Mouse (Mus musculus): Measurements from ENCODE around the gene Psmb3. TPM values are rescaled to one million over a fixed set of nuclear protein-coding genes. Genes with fewer than 3 reads are reported as not detected.

Gene Psmb3
- polyA plus RNA-seq, 1 experiment from 2014 or later: 430 TPM

DNA sequence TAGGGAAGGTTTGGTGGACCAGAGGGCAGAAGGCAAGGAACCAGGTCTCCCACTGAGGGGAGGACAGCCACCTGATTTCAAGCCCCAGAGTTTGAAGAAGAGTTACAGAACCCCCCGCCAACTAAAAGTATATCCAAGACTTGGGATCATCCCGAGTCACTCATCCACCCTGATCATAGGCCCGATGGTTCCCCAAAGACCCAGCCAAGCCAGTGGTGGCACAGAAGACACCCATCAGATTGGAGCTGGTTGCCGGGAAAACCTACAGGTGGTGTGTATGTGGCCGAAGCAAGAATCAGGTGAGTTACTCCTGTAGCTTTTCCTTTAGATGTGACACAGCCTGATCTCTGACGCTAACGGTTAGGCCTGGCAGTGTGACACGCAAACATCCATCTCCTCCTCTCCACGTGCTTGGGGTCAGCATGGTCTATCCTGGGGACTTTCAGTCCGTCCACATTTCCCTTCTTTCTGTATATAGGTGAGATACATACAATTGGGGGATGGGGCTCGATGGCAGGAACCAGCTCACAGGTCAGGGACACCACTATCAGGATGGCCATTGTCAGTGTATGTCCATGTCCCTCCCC, 16.8 kb upstream of the Psmb3 start:
- Histone ChIP-seq H3K27ac (replicated peaks in 1 of 2; ENCODE audit: control insufficient read depth in 1 of 2, insufficient read depth in 1 of 2, low read depth in 2 of 2, low read length in 2 of 2) (peak overlapping the region in 1 of 2 experiments; percentile 58; a peak in 1 of 4 replicates), H3K4me2 (ENCODE audit: low read length) (peak overlapping the region; percentile 73)

DNA sequence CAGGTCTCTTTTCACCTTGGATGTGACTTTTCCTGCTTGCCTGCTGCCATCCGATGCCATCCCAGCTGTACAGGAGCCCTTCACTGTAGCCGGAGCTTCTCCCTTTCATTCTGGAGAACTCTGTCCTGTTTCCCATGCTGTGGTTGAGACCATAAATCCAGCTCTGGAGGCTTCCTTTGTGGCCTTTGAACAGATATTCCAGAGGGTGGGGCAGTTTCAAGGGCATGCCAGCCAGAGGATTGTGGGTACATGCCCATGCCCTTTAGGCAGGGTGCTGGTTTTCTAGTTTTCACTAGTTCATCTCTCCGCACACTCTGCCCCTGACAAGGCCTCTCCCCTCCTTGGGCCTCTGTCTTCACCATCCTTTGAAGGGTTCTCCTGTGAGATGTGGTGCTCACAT, 16.1 kb upstream of the Psmb3 start:
- Histone ChIP-seq H3K4me3 (ENCODE audit: control insufficient read depth in 1 of 2, insufficient read depth in 1 of 2, low read depth in 1 of 2, low read length in 2 of 2) (no peak overlapping the region), H3K27me3 (ENCODE audit: control insufficient read depth, insufficient read depth, low read length) (no peaks in the 10 kb centered on the region), H3K36me3 (ENCODE audit: control insufficient read depth, insufficient read depth, low read length) (peaks cover 48% of the 10 kb centered on the region), H3K9me3 (ENCODE audit: control insufficient read depth, low read length) (no peaks in the 10 kb centered on the region), H3K4me2 (ENCODE audit: low read length) (0 out of 2 replicates have a peak overlapping the region, but pooled peaks have one; percentile 73), H3K27ac (replicated peaks in 1 of 2; ENCODE audit: control insufficient read depth in 1 of 2, insufficient read depth in 1 of 2, low read depth in 2 of 2, low read length in 2 of 2) (no peak overlapping the region), H3K4me1 (ENCODE audit: control insufficient read depth in 2 of 2, insufficient read depth in 2 of 2, low read length in 2 of 2) (peaks cover 11 to 12% of the 10 kb centered on the region in 2 experiments), H3K9ac (ENCODE audit: low read length) (peak overlapping the region; percentile 35)
- WGBS: 82% methylated on average over 3 of the region's 3 CpGs
- no peak for ATAC-seq (ENCODE audit: insufficient number of reproducible peaks, insufficient read depth, low FRiP score, low read depth)

More for the DNA sequence above, 16.8 kb upstream of the Psmb3 start:
- Histone ChIP-seq H3K27me3 (ENCODE audit: control insufficient read depth, insufficient read depth, low read length) (no peaks in the 10 kb centered on the region), H3K9ac (ENCODE audit: low read length) (peak overlapping the region; percentile 70), H3K4me3 (ENCODE audit: control insufficient read depth in 1 of 2, insufficient read depth in 1 of 2, low read depth in 1 of 2, low read length in 2 of 2) (peak overlapping the region; percentile 34 to 39), H3K9me3 (ENCODE audit: control insufficient read depth, low read length) (no peaks in the 10 kb centered on the region), H3K4me1 (ENCODE audit: control insufficient read depth in 2 of 2, insufficient read depth in 2 of 2, low read length in 2 of 2) (peaks cover 11 to 12% of the 10 kb centered on the region in 2 experiments), H3K36me3 (ENCODE audit: control insufficient read depth, insufficient read depth, low read length) (peaks cover 48% of the 10 kb centered on the region)
- no peak for ATAC-seq (ENCODE audit: insufficient number of reproducible peaks, insufficient read depth, low FRiP score, low read depth)
- 73% methylated on average over 11 of the region's 11 CpGs for WGBS

DNA sequence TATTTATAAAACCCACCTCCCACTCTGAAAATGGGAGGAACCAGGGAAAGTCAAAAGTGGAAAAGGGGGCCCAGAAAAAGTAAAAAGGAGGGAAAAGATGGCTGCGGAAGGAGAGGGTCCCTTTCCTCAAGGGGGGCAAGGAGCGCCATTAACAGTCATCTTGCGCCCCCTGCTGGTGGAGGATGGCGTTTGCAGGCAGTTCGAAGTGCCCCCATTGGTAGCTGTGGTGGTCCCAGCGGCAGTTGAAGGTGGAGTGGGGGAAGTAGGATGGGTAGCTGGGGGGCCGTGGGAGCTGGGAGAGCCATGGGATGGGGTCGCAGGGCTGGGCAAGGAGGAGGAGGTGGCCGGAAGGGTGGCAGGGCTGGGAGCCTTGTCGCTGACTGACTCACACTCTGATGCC, 13.3 kb upstream of the Psmb3 start:
- H3K27ac ChIP-seq (replicated peaks in 1 of 2; ENCODE audit: control insufficient read depth in 1 of 2, insufficient read depth in 1 of 2, low read depth in 2 of 2, low read length in 2 of 2): no peak overlapping the region
- H3K9me3 ChIP-seq (ENCODE audit: control insufficient read depth, low read length): no peaks in the 10 kb centered on the region
- H3K4me2 ChIP-seq (ENCODE audit: low read length): no peak overlapping the region
- no peaks in the 10 kb centered on the region for H3K27me3 ChIP-seq (ENCODE audit: control insufficient read depth, insufficient read depth, low read length)
- 28% methylated on average over 10 of the region's 10 CpGs for WGBS
- ATAC-seq (ENCODE audit: insufficient number of reproducible peaks, insufficient read depth, low FRiP score, low read depth): no peak
- no peak overlapping the region for H3K4me3 ChIP-seq (ENCODE audit: control insufficient read depth in 1 of 2, insufficient read depth in 1 of 2, low read depth in 1 of 2, low read length in 2 of 2)
- H3K4me1 ChIP-seq (ENCODE audit: control insufficient read depth in 2 of 2, insufficient read depth in 2 of 2, low read length in 2 of 2): peaks cover 16 to 19% of the 10 kb centered on the region in 2 experiments
- no peak overlapping the region for H3K9ac ChIP-seq (ENCODE audit: low read length)
- peaks cover 49% of the 10 kb centered on the region for H3K36me3 ChIP-seq (ENCODE audit: control insufficient read depth, insufficient read depth, low read length)

DNA sequence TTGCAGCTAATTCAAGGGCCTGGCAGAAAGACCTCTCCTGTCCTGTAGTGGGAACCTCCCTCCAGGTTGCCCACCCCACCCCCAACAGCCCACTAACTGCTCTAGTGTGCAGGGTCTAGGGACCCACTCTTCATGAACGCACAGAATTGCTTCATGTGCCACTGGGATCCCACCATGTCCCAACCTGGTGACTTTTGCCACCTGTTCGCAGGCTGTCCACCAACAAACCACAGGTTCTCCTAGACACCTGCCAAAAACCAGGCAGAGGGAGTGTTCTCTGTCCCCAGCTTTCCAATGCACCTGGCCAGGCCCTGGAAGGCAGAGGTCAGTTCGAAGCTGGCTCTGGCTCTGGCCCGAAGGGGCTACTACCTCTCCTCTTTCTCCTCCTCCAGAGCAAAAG, 8.8 kb upstream of the Psmb3 start:
- Histone ChIP-seq H3K4me1 (ENCODE audit: control insufficient read depth in 2 of 2, insufficient read depth in 2 of 2, low read length in 2 of 2) (peaks cover 29 to 44% of the 10 kb centered on the region in 2 experiments), H3K9me3 (ENCODE audit: control insufficient read depth, low read length) (no peaks in the 10 kb centered on the region), H3K9ac (ENCODE audit: low read length) (peak overlapping the region; percentile 31; the same call in 1 of the 2 replicates), H3K36me3 (ENCODE audit: control insufficient read depth, insufficient read depth, low read length) (peaks cover 39% of the 10 kb centered on the region), H3K4me3 (ENCODE audit: control insufficient read depth in 1 of 2, insufficient read depth in 1 of 2, low read depth in 1 of 2, low read length in 2 of 2) (no peak overlapping the region), H3K27me3 (ENCODE audit: control insufficient read depth, insufficient read depth, low read length) (no peaks in the 10 kb centered on the region), H3K4me2 (ENCODE audit: low read length) (no peak overlapping the region), H3K27ac (replicated peaks in 1 of 2; ENCODE audit: control insufficient read depth in 1 of 2, insufficient read depth in 1 of 2, low read depth in 2 of 2, low read length in 2 of 2) (peak overlapping the region in 1 of 2 experiments; percentile 61; a peak in 2 of 4 replicates)
- no peak for ATAC-seq (ENCODE audit: insufficient number of reproducible peaks, insufficient read depth, low FRiP score, low read depth)
- WGBS: 85% methylated on average over 4 of the region's 4 CpGs

DNA sequence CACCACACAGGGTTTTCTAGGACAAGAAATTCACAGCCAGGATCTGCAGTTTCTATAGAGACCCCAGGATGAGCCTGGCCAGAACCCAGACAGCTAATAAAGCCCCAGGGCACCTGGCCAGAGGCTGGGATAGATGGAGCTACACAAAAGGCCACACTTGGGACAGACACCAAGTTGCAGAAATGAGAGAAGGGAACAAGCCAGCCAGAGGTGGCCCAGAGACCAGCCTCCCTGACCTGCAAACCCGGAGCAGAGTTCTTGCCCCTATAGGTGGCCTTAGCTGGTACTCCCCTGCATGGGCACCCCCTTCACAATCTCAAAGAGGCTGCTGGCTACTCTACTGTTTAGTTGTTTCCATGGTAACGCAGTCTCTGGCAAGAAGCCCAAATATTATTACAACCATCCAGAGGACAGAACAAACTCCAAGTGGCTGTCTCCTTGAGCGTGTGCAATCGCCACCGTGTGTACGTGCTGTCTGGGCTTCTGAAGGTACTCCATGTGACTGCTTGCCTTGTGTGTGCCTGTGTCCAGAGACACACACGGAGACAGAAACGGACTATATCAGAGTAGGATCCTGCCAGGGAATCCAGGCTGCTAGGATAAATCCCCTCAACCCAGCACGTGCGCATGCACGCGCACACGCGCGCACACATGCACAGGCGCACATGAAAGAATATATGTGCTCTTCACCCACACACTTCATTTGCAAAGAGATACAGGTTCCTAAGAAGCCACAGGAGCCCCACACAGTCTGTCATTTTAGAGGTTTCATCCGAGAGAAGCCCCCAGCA, 8.1 kb upstream of the Psmb3 start:
- H3K4me3 ChIP-seq (ENCODE audit: control insufficient read depth in 1 of 2, insufficient read depth in 1 of 2, low read depth in 1 of 2, low read length in 2 of 2): no peak overlapping the region
- H3K9ac ChIP-seq (ENCODE audit: low read length): peak overlapping the region; percentile 56
- no peaks in the 10 kb centered on the region for H3K9me3 ChIP-seq (ENCODE audit: control insufficient read depth, low read length)
- peaks cover 32% of the 10 kb centered on the region for H3K36me3 ChIP-seq (ENCODE audit: control insufficient read depth, insufficient read depth, low read length)
- H3K4me2 ChIP-seq (ENCODE audit: low read length): peak overlapping the region; percentile 23; the same call in 1 of the 2 replicates
- 59% methylated on average over 17 of the region's 17 CpGs for WGBS
- peaks cover 29 to 44% of the 10 kb centered on the region in 2 experiments for H3K4me1 ChIP-seq (ENCODE audit: control insufficient read depth in 2 of 2, insufficient read depth in 2 of 2, low read length in 2 of 2)
- ATAC-seq (ENCODE audit: insufficient number of reproducible peaks, insufficient read depth, low FRiP score, low read depth): no peak
- H3K27me3 ChIP-seq (ENCODE audit: control insufficient read depth, insufficient read depth, low read length): no peaks in the 10 kb centered on the region
- peak overlapping the region; percentile 59 to 61 for H3K27ac ChIP-seq (replicated peaks in 1 of 2; ENCODE audit: control insufficient read depth in 1 of 2, insufficient read depth in 1 of 2, low read depth in 2 of 2, low read length in 2 of 2)

DNA sequence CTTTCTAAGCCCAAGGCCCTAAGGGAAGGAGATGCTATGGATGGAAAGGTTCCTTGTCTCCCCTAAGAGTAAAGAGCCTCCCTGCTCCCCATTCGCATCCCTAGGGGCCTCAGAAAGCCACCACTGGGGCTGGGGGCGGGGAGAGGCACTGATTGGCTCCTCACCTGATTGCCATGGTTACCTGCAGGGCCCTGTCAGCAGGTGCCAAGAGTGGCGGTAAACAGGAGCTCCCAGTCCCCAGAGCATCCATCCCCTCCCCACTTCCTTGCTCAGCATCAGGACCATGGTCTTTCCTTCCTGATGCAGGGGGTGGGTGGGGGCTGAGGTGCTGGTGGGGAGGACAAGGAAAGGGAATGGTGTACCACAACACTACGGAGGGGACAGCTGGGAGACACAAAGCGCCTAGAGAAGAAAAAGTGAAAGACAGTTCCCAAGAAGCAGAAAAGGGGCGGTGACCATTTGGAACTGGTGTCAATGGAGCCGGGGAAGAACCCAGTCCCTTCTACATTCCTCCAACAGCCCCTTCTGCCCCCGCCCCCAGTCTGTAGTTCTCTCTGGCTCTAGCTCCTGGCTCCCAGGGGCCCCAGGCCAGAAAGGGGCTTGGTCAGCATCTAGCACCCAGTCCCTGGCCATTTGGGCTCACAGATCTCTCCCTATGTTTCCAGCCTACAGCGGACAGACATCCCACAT, 7.3 kb upstream of the Psmb3 start:
- no peak for ATAC-seq (ENCODE audit: insufficient number of reproducible peaks, insufficient read depth, low FRiP score, low read depth)
- Histone ChIP-seq H3K36me3 (ENCODE audit: control insufficient read depth, insufficient read depth, low read length) (peaks cover 25% of the 10 kb centered on the region), H3K4me2 (ENCODE audit: low read length) (peak overlapping the region; percentile 31), H3K4me1 (ENCODE audit: control insufficient read depth in 2 of 2, insufficient read depth in 2 of 2, low read length in 2 of 2) (peaks cover 29 to 44% of the 10 kb centered on the region in 2 experiments), H3K9ac (ENCODE audit: low read length) (peak overlapping the region; percentile 56), H3K4me3 (ENCODE audit: control insufficient read depth in 1 of 2, insufficient read depth in 1 of 2, low read depth in 1 of 2, low read length in 2 of 2) (no peak overlapping the region), H3K27ac (replicated peaks in 1 of 2; ENCODE audit: control insufficient read depth in 1 of 2, insufficient read depth in 1 of 2, low read depth in 2 of 2, low read length in 2 of 2) (peak overlapping the region; percentile 59 to 61), H3K27me3 (ENCODE audit: control insufficient read depth, insufficient read depth, low read length) (no peaks in the 10 kb centered on the region), H3K9me3 (ENCODE audit: control insufficient read depth, low read length) (no peaks in the 10 kb centered on the region)
- 55% methylated on average over 9 of the region's 9 CpGs for WGBS

DNA sequence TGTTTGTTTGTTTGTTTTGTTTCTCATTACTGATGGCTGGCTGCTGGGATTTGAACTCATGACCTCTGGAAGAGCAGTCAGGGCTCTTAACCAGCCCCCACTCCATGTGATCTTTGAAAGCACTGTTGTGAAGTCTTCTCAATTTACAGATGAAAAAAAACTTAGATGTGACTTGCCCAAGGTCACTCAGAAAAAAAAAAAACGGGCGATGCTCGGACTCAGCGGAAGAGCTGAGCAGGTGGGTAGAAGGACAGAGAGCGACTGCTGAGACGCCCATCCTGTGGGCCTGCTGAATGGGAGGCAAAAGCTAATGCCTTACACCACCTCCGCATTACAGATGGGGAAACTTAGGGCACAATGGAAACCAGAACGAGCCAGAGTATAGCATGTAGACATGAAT, 6.5 kb upstream of the Psmb3 start:
- Histone ChIP-seq H3K4me1 (ENCODE audit: control insufficient read depth in 2 of 2, insufficient read depth in 2 of 2, low read length in 2 of 2) (peaks cover 36 to 53% of the 10 kb centered on the region in 2 experiments), H3K27ac (replicated peaks in 1 of 2; ENCODE audit: control insufficient read depth in 1 of 2, insufficient read depth in 1 of 2, low read depth in 2 of 2, low read length in 2 of 2) (no peak overlapping the region), H3K4me2 (ENCODE audit: low read length) (peak overlapping the region; percentile 31; the same call in 1 of the 2 replicates), H3K36me3 (ENCODE audit: control insufficient read depth, insufficient read depth, low read length) (peaks cover 17% of the 10 kb centered on the region), H3K27me3 (ENCODE audit: control insufficient read depth, insufficient read depth, low read length) (no peaks in the 10 kb centered on the region), H3K9me3 (ENCODE audit: control insufficient read depth, low read length) (no peaks in the 10 kb centered on the region), H3K4me3 (ENCODE audit: control insufficient read depth in 1 of 2, insufficient read depth in 1 of 2, low read depth in 1 of 2, low read length in 2 of 2) (no peak overlapping the region), H3K9ac (ENCODE audit: low read length) (0 out of 2 replicates have a peak overlapping the region, but pooled peaks have one; percentile 56)
- 80% methylated on average over 8 of the region's 8 CpGs for WGBS
- no peak for ATAC-seq (ENCODE audit: insufficient number of reproducible peaks, insufficient read depth, low FRiP score, low read depth)

Data from heart, embryonic 14.5 days (tissue).